Mouse (Mus musculus) neutrophil, adult 83 days (primary cell): ENCODE measurements around the gene Ipmk. TPM values are rescaled to one million over a fixed set of nuclear protein-coding genes. Genes with fewer than 3 reads are reported as not detected.

Experiments used
- total RNA-seq, 2 experiments: library from RNA; stranded (reverse); gene quantifications; one replicate each; pipeline ENCODE4 v1.2.4; 2023

The Ipmk gene
- total RNA-seq = 10 to 100 TPM; 66.6 to 75.6 TPM

GRCm38 (mm10) chr10:71347509-71347949 lies at the start of gene Ipmk:
TSS of gene Ipmk (plus strand) at chr10:71347763.

GRCm38 (mm10) chr10:71344579-71345143 lies 2.9 kb upstream of the Ipmk start, which contains the start of gene Cisd1:
TSS of gene Cisd1 (minus strand) at chr10:71344954.

Other genes with a start within 250 kb of the Ipmk start
- gene Bicc1, start 188.1 kb upstream of the Ipmk start, total RNA-seq = under 1 TPM; 0.24 to 0.26 TPM
- gene Tfam, start 109.5 kb upstream of the Ipmk start, total RNA-seq = 10 to 100 TPM; 14.6 to 17.7 TPM
- gene Ube2d1, start 62.5 kb upstream of the Ipmk start, total RNA-seq = 10 to 100 TPM; 17.5 to 18.2 TPM
- 10 to 100 TPM; 14.2 to 15.3 TPM for gene Cisd1, start 2.8 kb upstream of the Ipmk start, total RNA-seq